Mouse (Mus musculus): Measurements from ENCODE around the gene Rela.

- no peak for TF ChIP-seq POLR2A (IDR thresholded peaks at IDR 0.05; ENCODE audit: borderline replicate concordance, insufficient read depth, low read length)
- no peak for TF ChIP-seq CTCF (IDR thresholded peaks at IDR 0.05; ENCODE audit: borderline replicate concordance, insufficient read depth, low read depth, low read length)
These were observed 17.5 kb downstream of the Rela start for GRCm38 (mm10) chr19:5654720-5655298.
